Mouse (Mus musculus) erythroblast, embryonic 14.5 days (primary cell): ENCODE data around the gene Slamf9. TPM values are rescaled to one million over a fixed set of nuclear protein-coding genes. Genes with fewer than 3 reads are reported as not detected.

ENCODE experiments used
- H3K27me3 ChIP-seq: 2 replicates; pipeline ENCODE4 v1.6.1; 2012; ENCODE audit warnings: inconsistent platforms; ENCODE audit not compliant: control insufficient read depth
- H3K36me3 ChIP-seq: 2 replicates; pipeline ENCODE4 v1.6.1; 2012; ENCODE audit warnings: mild to moderate bottlenecking, inconsistent platforms; ENCODE audit not compliant: control insufficient read depth
- H3K4me1 ChIP-seq: 2 replicates; pipeline ENCODE4 v1.6.1; 2012; ENCODE audit warnings: inconsistent platforms; ENCODE audit not compliant: control insufficient read depth
- H3K4me3 ChIP-seq: replicated peaks from 2 replicates; pipeline ENCODE3; 2012; ENCODE audit warnings: moderate library complexity, mild to moderate bottlenecking, inconsistent platforms
- H3K9me3 ChIP-seq: 2 replicates; pipeline ENCODE4 v1.6.1; 2012; ENCODE audit warnings: low read length, inconsistent platforms, mixed read lengths; ENCODE audit not compliant: control insufficient read depth
- GATA1 ChIP-seq: IDR thresholded peaks from 2 replicates; pipeline ENCODE4 v1.6.1; 2012; ENCODE audit warnings: low read length, inconsistent platforms, mixed read lengths
- TAL1 ChIP-seq: IDR thresholded peaks from 3 replicates; pipeline ENCODE4 v1.6.1; 2012; ENCODE audit warnings: low read length, inconsistent platforms, mixed read lengths
- polyA plus RNA-seq: library from polyadenylated mRNA; stranded (reverse); fragments of >175 nt; gene quantifications from 2 replicates; pipeline ENCODE4 v1.2.3, GENCODE M21; 2012

The Slamf9 gene
- polyA plus RNA-seq, 1 experiment: not detected

- no peaks in the 10 kb centered on the region for H3K9me3 ChIP-seq
- no peak for TF ChIP-seq GATA1
- TF ChIP-seq TAL1: no peak
- H3K4me1 ChIP-seq: peaks cover 3% of the 10 kb centered on the region; the same call in 1 of the 2 replicates
- no peak overlapping the region for H3K4me3 ChIP-seq
- no peaks in the 10 kb centered on the region for H3K36me3 ChIP-seq
- peaks cover 32% of the 10 kb centered on the region for H3K27me3 ChIP-seq
Measured at GRCm38 (mm10) chr1:172484671-172485070, 9.5 kb downstream of the Slamf9 start.

- Histone ChIP-seq H3K9me3 (no peaks in the 10 kb centered on the region), H3K36me3 (no peaks in the 10 kb centered on the region), H3K27me3 (peaks cover 23% of the 10 kb centered on the region), H3K4me1 (peaks cover 3% of the 10 kb centered on the region), H3K4me3 (no peak overlapping the region)
- no peak for TF ChIP-seq TAL1
- no peak for TF ChIP-seq GATA1
Measured at GRCm38 (mm10) chr1:172485821-172486220, 10.7 kb downstream of the Slamf9 start.

- Histone ChIP-seq H3K27me3 (peaks cover 18% of the 10 kb centered on the region), H3K4me3 (no peak overlapping the region), H3K9me3 (no peaks in the 10 kb centered on the region), H3K4me1 (peaks cover 3% of the 10 kb centered on the region), H3K36me3 (no peaks in the 10 kb centered on the region)
- TF ChIP-seq GATA1 (no peak), TAL1 (no peak)
Measured at GRCm38 (mm10) chr1:172486236-172486635, 11.1 kb downstream of the Slamf9 start.

- Histone ChIP-seq H3K4me1 (peaks cover 1% of the 10 kb centered on the region), H3K36me3 (no peaks in the 10 kb centered on the region), H3K4me3 (no peak overlapping the region), H3K9me3 (no peaks in the 10 kb centered on the region), H3K27me3 (peaks cover 14% of the 10 kb centered on the region)
- TF ChIP-seq GATA1: no peak
- TF ChIP-seq TAL1: no peak
Measured at GRCm38 (mm10) chr1:172486651-172487050, 11.5 kb downstream of the Slamf9 start.

- TF ChIP-seq GATA1 (no peak), TAL1 (no peak)
- Histone ChIP-seq H3K36me3 (no peaks in the 10 kb centered on the region), H3K27me3 (peaks cover 2% of the 10 kb centered on the region), H3K4me3 (no peak overlapping the region), H3K4me1 (no peaks in the 10 kb centered on the region; the same call in 1 of the 2 replicates), H3K9me3 (no peaks in the 10 kb centered on the region)
Measured at GRCm38 (mm10) chr1:172487859-172488258, 12.7 kb downstream of the Slamf9 start.

GRCm38 (mm10) chr1:172488831-172489230 lies 13.7 kb downstream of the Slamf9 start:
- H3K4me1 ChIP-seq: no peaks in the 10 kb centered on the region; the same call in 1 of the 2 replicates
- no peaks in the 10 kb centered on the region for H3K36me3 ChIP-seq
- no peaks in the 10 kb centered on the region for H3K27me3 ChIP-seq
- H3K4me3 ChIP-seq: no peak overlapping the region
- TF ChIP-seq TAL1 (no peak), GATA1 (no peak)
- no peaks in the 10 kb centered on the region for H3K9me3 ChIP-seq

GRCm38 (mm10) chr1:172489585-172490250 lies 14.6 kb downstream of the Slamf9 start:
- Histone ChIP-seq H3K9me3 (no peaks in the 10 kb centered on the region), H3K4me1 (no peaks in the 10 kb centered on the region; the same call in 1 of the 2 replicates), H3K27me3 (no peaks in the 10 kb centered on the region), H3K36me3 (no peaks in the 10 kb centered on the region), H3K4me3 (no peak overlapping the region)
- TF ChIP-seq GATA1: no peak
- no peak for TF ChIP-seq TAL1

GRCm38 (mm10) chr1:172490261-172490661 lies 15.1 kb downstream of the Slamf9 start:
- Histone ChIP-seq H3K4me3 (no peak overlapping the region), H3K4me1 (no peaks in the 10 kb centered on the region; the same call in 1 of the 2 replicates), H3K27me3 (no peaks in the 10 kb centered on the region), H3K9me3 (no peaks in the 10 kb centered on the region), H3K36me3 (no peaks in the 10 kb centered on the region)
- TF ChIP-seq GATA1 (no peak), TAL1 (no peak)

- Histone ChIP-seq H3K9me3 (no peaks in the 10 kb centered on the region), H3K27me3 (no peaks in the 10 kb centered on the region), H3K4me1 (no peaks in the 10 kb centered on the region; the same call in 1 of the 2 replicates), H3K36me3 (no peaks in the 10 kb centered on the region), H3K4me3 (no peak overlapping the region)
- no peak for TF ChIP-seq TAL1
- no peak for TF ChIP-seq GATA1
Measured at GRCm38 (mm10) chr1:172492047-172492446, 16.9 kb downstream of the Slamf9 start.

GRCm38 (mm10) chr1:172493516-172493915 lies 18.4 kb downstream of the Slamf9 start:
- TF ChIP-seq TAL1 (no peak), GATA1 (no peak)
- H3K27me3 ChIP-seq: peaks cover 5% of the 10 kb centered on the region; the same call in 1 of the 2 replicates
- H3K4me1 ChIP-seq: no peaks in the 10 kb centered on the region; the same call in 1 of the 2 replicates

More at GRCm38 (mm10) chr1:172493516-172493915, 18.4 kb downstream of the Slamf9 start:
- Histone ChIP-seq H3K4me3 (no peak overlapping the region), H3K9me3 (no peaks in the 10 kb centered on the region), H3K36me3 (no peaks in the 10 kb centered on the region)
